25 mouse cellular contexts compared by ENCODE assay signal in genomic region chr4:100943689-100944088, GRCm38 (mm10).
DNase-seq lines count a peak whose midpoint lies in the region; ATAC-seq lines count a peak whose summit lies in the region.
"Had no signal": no experiment of that assay in that cellular context is flagged by ENCODE, and none has a peak within 500 bp of the region (broad histone marks: within the 10 kb centered on the region; RNA-seq: fewer than 3 reads in every experiment).

No protein-coding gene starts in this region.

- H3K36me3 ChIP-seq in kidney, embryonic 14.5 days (ENCODE audit: control insufficient read depth, insufficient read depth, low read length): no peaks in the 10 kb centered on the region
- 0 out of 2 replicates have a peak, but pooled peaks cover 3% of the 10 kb centered on the region for H3K36me3 ChIP-seq in kidney, embryonic 16.5 days (ENCODE audit: insufficient read depth, low read length)
- H3K36me3 ChIP-seq in limb, embryonic 11.5 days (ENCODE audit: control insufficient read depth, insufficient read depth, low read length): no peaks in the 10 kb centered on the region; the same call in 1 of the 2 replicates
- peaks cover 34% of the 10 kb centered on the region for H3K36me3 ChIP-seq in limb, embryonic 10.5 days
- peaks cover 5% of the 10 kb centered on the region; the same call in 1 of the 2 replicates for H3K36me3 ChIP-seq in limb, embryonic 13.5 days
- H3K36me3 ChIP-seq: G1E; heart, embryonic 15.5 days; hindbrain, embryonic 12.5 days had no signal

- H3K4me1 ChIP-seq in kidney, embryonic 14.5 days (ENCODE audit: control insufficient read depth, insufficient read depth, low read length): peaks cover 6% of the 10 kb centered on the region; the same call in 1 of the 2 replicates
- H3K4me1 ChIP-seq in kidney, embryonic 16.5 days (ENCODE audit: insufficient read depth, low read length): 0 out of 2 replicates have a peak, but pooled peaks cover 4% of the 10 kb centered on the region
- peaks cover 18% of the 10 kb centered on the region; the same call in 1 of the 2 replicates for H3K4me1 ChIP-seq in limb, embryonic 11.5 days (ENCODE audit: control insufficient read depth, insufficient read depth, low read length)
- H3K4me1 ChIP-seq in limb, embryonic 10.5 days: peaks cover 31% of the 10 kb centered on the region
- H3K4me1 ChIP-seq in limb, embryonic 13.5 days: peaks cover 34% of the 10 kb centered on the region

- no peak overlapping the region for H3K27ac ChIP-seq in kidney, embryonic 14.5 days (ENCODE audit: low read depth, low read length)
- H3K27ac ChIP-seq in kidney, embryonic 16.5 days (ENCODE audit: low read length): no peak overlapping the region
- H3K27ac ChIP-seq in limb, embryonic 11.5 days (replicated peaks; ENCODE audit: low read depth, low read length): 0 out of 2 replicates have a peak overlapping the region, but pooled peaks have one; percentile 14
- no peak overlapping the region for H3K27ac ChIP-seq in limb, embryonic 10.5 days
- no peak overlapping the region; the same call in 1 of the 2 replicates for H3K27ac ChIP-seq in limb, embryonic 13.5 days
- H3K27ac ChIP-seq: gastrocnemius, adult 2 months; heart, embryonic 15.5 days; hindbrain, embryonic 12.5 days had no signal

- H3K9me3 ChIP-seq in kidney, embryonic 14.5 days (ENCODE audit: control insufficient read depth, low read length): no peaks in the 10 kb centered on the region
- no peaks in the 10 kb centered on the region for H3K9me3 ChIP-seq in kidney, embryonic 16.5 days (ENCODE audit: low read length)
- H3K9me3 ChIP-seq in limb, embryonic 11.5 days (ENCODE audit: control insufficient read depth, low read length): no peaks in the 10 kb centered on the region
- no peaks in the 10 kb centered on the region for H3K9me3 ChIP-seq in limb, embryonic 10.5 days (replicated peaks)
- H3K9me3 ChIP-seq in limb, embryonic 13.5 days: no peaks in the 10 kb centered on the region
- H3K9me3 ChIP-seq: G1E; heart, embryonic 12.5 days; heart, embryonic 15.5 days; hindbrain, embryonic 12.5 days had no signal

- peak; percentile 83 for DNase-seq in heart, adult 11 months
- no peak for DNase-seq in heart, postnatal 25 days (ENCODE audit: low spot score)
- no peak for DNase-seq in limb, embryonic 11.5 days (ENCODE audit: low spot score)
- no peak for DNase-seq in limb, embryonic 10.5 days (ENCODE audit: low spot score)
- DNase-seq in adrenal gland, postnatal 4 days (ENCODE audit: low spot score in 2 of 2): no peak
- DNase-seq: B cell, adult 2 months; cerebellum, adult 11 months; cerebellum, adult 2 months; cerebellum, adult 9-11 months; cerebellum, postnatal 25 days; forebrain, postnatal 0 days; gastrocnemius, adult 2 months; gastrocnemius, postnatal 14 days; heart, adult 18-20 months; heart, postnatal 10 days; heart, postnatal 4 days had no signal

- peak; percentile 44; the same call in 1 of the 2 replicates for ATAC-seq in kidney, embryonic 14.5 days (ENCODE audit: low FRiP score, low TSS enrichment)
- ATAC-seq in kidney, embryonic 16.5 days (ENCODE audit: low FRiP score, low TSS enrichment): no peak; the same call in 1 of the 2 replicates
- ATAC-seq in limb, embryonic 11.5 days (ENCODE audit: insufficient number of reproducible peaks, low FRiP score, low TSS enrichment, low read depth): no peak
- peak; percentile 19; the same call in 1 of the 2 replicates for ATAC-seq in limb, embryonic 13.5 days (ENCODE audit: low FRiP score, low read depth)
- ATAC-seq: forebrain, embryonic 14.5 days; forebrain, postnatal 0 days; Patski had no signal

- H3K4me2 ChIP-seq in kidney, embryonic 14.5 days (replicated peaks; ENCODE audit: low read depth, low read length): no peak overlapping the region
- H3K4me2 ChIP-seq in kidney, embryonic 16.5 days (replicated peaks; ENCODE audit: low read depth, low read length): no peak overlapping the region
- no peak overlapping the region for H3K4me2 ChIP-seq in limb, embryonic 11.5 days (ENCODE audit: low read depth, severe bottlenecking)
- no peak overlapping the region for H3K4me2 ChIP-seq in limb, embryonic 13.5 days (replicated peaks)
- H3K4me2 ChIP-seq: heart, embryonic 12.5 days; heart, embryonic 15.5 days; hindbrain, embryonic 12.5 days had no signal

- intact Hi-C loops in heart, postnatal 25 days (cut with DNase I): no loop called here

- WGBS in kidney, embryonic 14.5 days: 25% methylated on average over 7 of the region's 7 CpGs
- 33% methylated on average over 7 of the region's 7 CpGs for WGBS in kidney, embryonic 16.5 days
- 33% methylated on average over 7 of the region's 7 CpGs for WGBS in limb, embryonic 11.5 days
- WGBS in limb, embryonic 10.5 days: 40% methylated on average over 7 of the region's 7 CpGs
- 26% methylated on average over 7 of the region's 7 CpGs for WGBS in limb, embryonic 13.5 days

- no peak overlapping the region for H3K9ac ChIP-seq in kidney, embryonic 14.5 days (ENCODE audit: low read depth, low read length)
- H3K9ac ChIP-seq in kidney, embryonic 16.5 days (replicated peaks; ENCODE audit: low read length): no peak overlapping the region
- no peak overlapping the region for H3K9ac ChIP-seq in limb, embryonic 11.5 days (ENCODE audit: low read length)
- H3K9ac ChIP-seq in limb, embryonic 13.5 days: no peak overlapping the region
- H3K9ac ChIP-seq: forebrain, postnatal 0 days; heart, embryonic 12.5 days; heart, embryonic 15.5 days; hindbrain, embryonic 12.5 days had no signal

- no peak overlapping the region for H3K4me3 ChIP-seq in kidney, embryonic 14.5 days (ENCODE audit: low read length)
- H3K4me3 ChIP-seq in kidney, embryonic 16.5 days (ENCODE audit: low read length): no peak overlapping the region
- H3K4me3 ChIP-seq in limb, embryonic 11.5 days (ENCODE audit: low read depth, low read length): no peak overlapping the region
- H3K4me3 ChIP-seq in limb, embryonic 10.5 days: no peak overlapping the region
- no peak overlapping the region for H3K4me3 ChIP-seq in limb, embryonic 13.5 days
- H3K4me3 ChIP-seq: gastrocnemius, adult 2 months; heart, embryonic 12.5 days; heart, embryonic 15.5 days; hindbrain, embryonic 12.5 days had no signal

- no peaks in the 10 kb centered on the region for H3K27me3 ChIP-seq in kidney, embryonic 14.5 days (ENCODE audit: control insufficient read depth, insufficient read depth, low read length)
- no peaks in the 10 kb centered on the region for H3K27me3 ChIP-seq in kidney, embryonic 16.5 days (ENCODE audit: insufficient read depth, low read length)
- H3K27me3 ChIP-seq in limb, embryonic 11.5 days (ENCODE audit: control insufficient read depth, insufficient read depth, low read length): no peaks in the 10 kb centered on the region
- no peaks in the 10 kb centered on the region for H3K27me3 ChIP-seq in limb, embryonic 10.5 days (ENCODE audit: low read depth, poor library complexity, severe bottlenecking)
- H3K27me3 ChIP-seq in limb, embryonic 13.5 days: no peaks in the 10 kb centered on the region
- H3K27me3 ChIP-seq: heart, embryonic 12.5 days; heart, embryonic 15.5 days; hindbrain, embryonic 12.5 days; Patski had no signal

Comparison
In these comparisons a context has a peak if more than half of its experiments do, and no peak if none do; other contexts are left out.
1. ATAC-seq: peak in kidney, embryonic 14.5 days (single experiment) and limb, embryonic 13.5 days (single experiment); none in kidney, embryonic 16.5 days (single experiment) and limb, embryonic 11.5 days (single experiment).